Mouse (Mus musculus): ENCODE results near the gene Hdac4. TPM values are rescaled to one million over a fixed set of nuclear protein-coding genes. Genes with fewer than 3 reads are reported as not detected.
A peak's percentile ranks its signal among the peaks of the same experiment; 100 is the strongest.

Gene Hdac4
- total RNA-seq, 2 experiments from 2014 or later = 45.9 to 95.4 TPM

GRCm38 (mm10) chr1:92104718-92105117 lies 90.8 kb downstream of the Hdac4 start:
- no peak for DNase-seq (ENCODE audit: low spot score in 2 of 2)

- no peak for DNase-seq (ENCODE audit: low spot score in 2 of 2)
These were observed 91.5 kb downstream of the Hdac4 start for GRCm38 (mm10) chr1:92103971-92104370.

GRCm38 (mm10) chr1:92103377-92103776 lies 92.1 kb downstream of the Hdac4 start:
- DNase-seq (ENCODE audit: low spot score in 2 of 2) = no peak

GRCm38 (mm10) chr1:92102825-92103224 lies 92.7 kb downstream of the Hdac4 start:
- no peak for DNase-seq (ENCODE audit: low spot score in 2 of 2)

GRCm38 (mm10) chr1:92100371-92100891 lies 95.1 kb downstream of the Hdac4 start:
- DNase-seq (ENCODE audit: low spot score in 2 of 2) = no peak

- DNase-seq (ENCODE audit: low spot score in 2 of 2) = no peak
These were observed 95.5 kb downstream of the Hdac4 start for GRCm38 (mm10) chr1:92099964-92100363.

- peak in 1 of 2 experiments; percentile 51 for DNase-seq (ENCODE audit: low spot score in 2 of 2)
These were observed 96.0 kb downstream of the Hdac4 start for GRCm38 (mm10) chr1:92099502-92099901.

- DNase-seq (ENCODE audit: low spot score in 2 of 2) = no peak
These were observed 97.0 kb downstream of the Hdac4 start for GRCm38 (mm10) chr1:92098456-92098855.

GRCm38 (mm10) chr1:92096991-92097525 lies 98.4 kb downstream of the Hdac4 start:
- no peak for DNase-seq (ENCODE audit: low spot score in 2 of 2)

- DNase-seq (ENCODE audit: low spot score in 2 of 2) = no peak
These were observed 103.2 kb downstream of the Hdac4 start for GRCm38 (mm10) chr1:92092286-92092685.

- no peak for DNase-seq (ENCODE audit: low spot score in 2 of 2)
These were observed 107.7 kb downstream of the Hdac4 start for GRCm38 (mm10) chr1:92087821-92088220.

- no peak for DNase-seq (ENCODE audit: low spot score in 2 of 2)
These were observed 108.2 kb downstream of the Hdac4 start for GRCm38 (mm10) chr1:92087343-92087742.

- DNase-seq (ENCODE audit: low spot score in 2 of 2) = no peak
These were observed 108.7 kb downstream of the Hdac4 start for GRCm38 (mm10) chr1:92086841-92087240.

- no peak for DNase-seq (ENCODE audit: low spot score in 2 of 2)
These were observed 109.2 kb downstream of the Hdac4 start for GRCm38 (mm10) chr1:92086277-92086813.

- DNase-seq (ENCODE audit: low spot score in 2 of 2) = no peak
These were observed 110.8 kb downstream of the Hdac4 start for GRCm38 (mm10) chr1:92084738-92085137.

GRCm38 (mm10) chr1:92084004-92084403 lies 111.5 kb downstream of the Hdac4 start:
- DNase-seq (ENCODE audit: low spot score in 2 of 2) = no peak

GRCm38 (mm10) chr1:92082837-92083541 lies 112.5 kb downstream of the Hdac4 start:
- no peak for DNase-seq (ENCODE audit: low spot score in 2 of 2)

GRCm38 (mm10) chr1:92082156-92082836 lies 113.2 kb downstream of the Hdac4 start:
- DNase-seq (ENCODE audit: low spot score in 2 of 2) = no peak

GRCm38 (mm10) chr1:92079982-92080537 lies 115.4 kb downstream of the Hdac4 start:
- no peak for DNase-seq (ENCODE audit: low spot score in 2 of 2)

GRCm38 (mm10) chr1:92075312-92075711 lies 120.2 kb downstream of the Hdac4 start:
- no peak for DNase-seq (ENCODE audit: low spot score in 2 of 2)

- no peak for DNase-seq (ENCODE audit: low spot score in 2 of 2)
These were observed 120.8 kb downstream of the Hdac4 start for GRCm38 (mm10) chr1:92074655-92075054.
